Mouse (Mus musculus): ENCODE results near the gene Hdgfl2.
A peak's percentile ranks its signal among the peaks of the same experiment; 100 is the strongest.

GRCm38 (mm10) chr17:56134463-56134971 lies 55.1 kb downstream of the Hdgfl2 start:
- TF ChIP-seq POLR2A (IDR thresholded peaks at IDR 0.05; ENCODE audit: control insufficient read depth, extremely low read depth, insufficient read depth, low read length, poor library complexity) = no peak
- TF ChIP-seq CTCF (IDR thresholded peaks at IDR 0.05; ENCODE audit: borderline replicate concordance, control insufficient read depth, extremely low read depth, insufficient read depth, low read length, poor library complexity) = peak; percentile 97

Data from thymus, adult 2 months (tissue).